Mouse (Mus musculus) gonadal fat pad, adult 2 months (tissue): ENCODE results near the gene Sipa1l3. TPM values are rescaled to one million over a fixed set of nuclear protein-coding genes. Genes with fewer than 3 reads are reported as not detected.

Source experiments
- DNase-seq: peaks from one replicate; pipeline ENCODE4 v3.0.0-alpha.2; 2012; ENCODE audit warnings: low read depth
- polyA plus RNA-seq: library from polyadenylated mRNA; depleted of rRNA; stranded (reverse); fragments of >200 nt; gene quantifications from 2 replicates; pipeline ENCODE4 v1.2.3, GENCODE M21; 2012

The Sipa1l3 gene
- polyA plus RNA-seq, 1 experiment: 37.4 TPM

GRCm38 (mm10) chr7:29381466-29382040 is 136.9 kb downstream of the Sipa1l3 start:
- no peak for DNase-seq

GRCm38 (mm10) chr7:29374054-29374453 is 144.4 kb downstream of the Sipa1l3 start:
- no peak for DNase-seq

DNA sequence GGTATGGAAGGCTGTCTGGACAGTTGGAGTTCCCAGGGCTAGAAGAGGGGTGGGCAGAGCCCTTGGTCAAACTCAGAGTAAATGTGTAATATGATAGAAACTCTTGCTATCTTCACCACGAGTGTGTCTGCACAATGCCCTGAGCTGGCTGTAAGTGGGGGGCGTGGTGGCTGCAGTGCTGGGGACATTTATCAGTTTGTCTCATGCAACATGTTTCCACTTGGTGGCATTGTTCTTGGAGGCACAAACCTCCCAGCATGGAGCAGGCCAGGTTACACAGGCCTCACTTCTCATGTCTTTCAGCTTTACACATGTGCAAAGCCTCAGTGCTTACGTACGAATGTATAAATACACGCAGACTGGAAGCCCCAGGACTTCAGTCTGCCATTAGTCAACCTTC is 146.3 kb downstream of the Sipa1l3 start:
- DNase-seq: no peak

- no peak for DNase-seq
Measured at GRCm38 (mm10) chr7:29370031-29370430, 148.4 kb downstream of the Sipa1l3 start.

- no peak for DNase-seq
Measured at GRCm38 (mm10) chr7:29368004-29368320, 150.5 kb downstream of the Sipa1l3 start.

DNA sequence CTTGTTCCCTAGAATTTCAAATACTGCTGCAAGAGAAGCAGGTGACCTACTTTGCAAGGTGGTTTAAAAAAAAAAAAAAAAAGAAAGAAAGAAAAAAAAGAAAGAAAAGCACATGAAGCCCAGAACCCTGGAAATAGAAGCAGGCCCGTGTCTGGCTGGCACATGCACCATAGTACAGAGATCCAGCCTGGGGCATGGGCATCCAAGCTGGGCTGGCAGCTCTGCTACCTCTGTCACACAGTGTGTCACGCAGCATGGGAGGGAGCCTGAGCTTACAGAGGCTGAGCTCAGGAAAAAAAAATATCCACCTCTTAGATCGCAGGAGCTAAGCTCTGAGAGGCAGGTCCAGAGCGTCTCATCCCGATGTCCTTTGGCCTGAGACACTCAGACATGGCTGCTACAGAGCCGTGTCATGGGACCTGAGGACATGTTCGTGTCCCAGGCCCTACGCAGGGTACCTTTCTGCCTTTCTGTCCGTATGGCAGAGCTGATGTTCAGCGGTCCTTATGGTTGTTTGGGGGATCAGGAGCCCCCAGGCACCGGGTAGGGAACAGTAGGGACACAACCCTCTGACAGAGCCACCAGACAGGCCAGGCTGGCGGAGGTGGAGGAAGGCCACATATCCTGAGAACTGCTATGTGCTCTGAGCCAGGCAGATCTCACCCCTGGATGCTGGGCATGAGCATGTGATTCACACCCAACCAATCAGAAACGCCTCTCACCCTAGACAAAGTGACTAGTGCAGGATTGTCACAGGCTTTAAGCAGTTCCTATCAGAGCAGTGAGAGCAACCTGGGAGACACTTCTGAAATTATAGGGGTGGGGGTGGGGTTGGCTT is 151.1 kb downstream of the Sipa1l3 start:
- DNase-seq: no peak

DNA sequence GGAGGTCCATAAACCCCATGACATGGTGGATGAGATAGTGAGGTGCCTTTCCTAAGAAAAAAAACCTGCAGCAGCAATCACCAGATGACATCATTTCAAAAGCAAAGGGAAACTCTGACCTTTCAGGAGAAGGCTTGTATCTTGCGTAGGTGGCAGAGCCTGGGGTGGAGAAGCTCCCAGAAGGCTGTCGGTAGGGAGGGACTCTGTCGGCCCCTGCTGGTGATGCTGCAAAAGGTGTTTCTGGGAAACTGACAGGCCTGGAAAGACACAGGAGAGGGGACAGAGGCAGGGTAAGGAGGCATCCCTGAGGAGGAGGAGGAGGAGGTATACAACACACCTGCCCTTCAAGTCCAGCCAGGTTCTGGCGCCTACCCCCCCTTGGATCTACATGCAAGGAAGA is 154.4 kb downstream of the Sipa1l3 start:
- no peak for DNase-seq

DNA sequence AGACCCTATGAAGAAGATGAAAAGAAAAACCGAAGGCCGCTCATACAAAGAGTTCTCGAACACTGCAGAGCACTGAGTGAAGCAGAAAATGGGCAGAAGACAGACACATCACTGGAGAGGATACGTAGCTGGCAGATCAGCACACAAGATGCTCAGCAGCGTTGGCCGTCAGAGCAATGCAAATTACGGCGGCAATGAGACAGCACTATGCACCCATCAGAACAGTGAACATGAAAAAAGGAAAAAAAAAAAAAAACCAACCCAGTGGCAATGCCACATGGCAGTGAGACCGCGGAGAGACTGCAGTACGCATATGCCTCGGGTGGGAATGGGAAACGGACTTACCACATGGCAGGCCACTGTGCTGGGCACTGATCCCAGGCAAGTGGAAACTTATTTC is 156.9 kb downstream of the Sipa1l3 start:
- no peak for DNase-seq

- no peak for DNase-seq
Measured at GRCm38 (mm10) chr7:29355406-29355805, 163.0 kb downstream of the Sipa1l3 start.

GRCm38 (mm10) chr7:29354161-29354560 is 164.3 kb downstream of the Sipa1l3 start:
- no peak for DNase-seq

- no peak for DNase-seq
Measured at GRCm38 (mm10) chr7:29352246-29352645, 166.2 kb downstream of the Sipa1l3 start.

GRCm38 (mm10) chr7:29350489-29350888 is 168.0 kb downstream of the Sipa1l3 start:
- no peak for DNase-seq

- DNase-seq: no peak
Measured at GRCm38 (mm10) chr7:29346212-29346611, 172.2 kb downstream of the Sipa1l3 start.

DNA sequence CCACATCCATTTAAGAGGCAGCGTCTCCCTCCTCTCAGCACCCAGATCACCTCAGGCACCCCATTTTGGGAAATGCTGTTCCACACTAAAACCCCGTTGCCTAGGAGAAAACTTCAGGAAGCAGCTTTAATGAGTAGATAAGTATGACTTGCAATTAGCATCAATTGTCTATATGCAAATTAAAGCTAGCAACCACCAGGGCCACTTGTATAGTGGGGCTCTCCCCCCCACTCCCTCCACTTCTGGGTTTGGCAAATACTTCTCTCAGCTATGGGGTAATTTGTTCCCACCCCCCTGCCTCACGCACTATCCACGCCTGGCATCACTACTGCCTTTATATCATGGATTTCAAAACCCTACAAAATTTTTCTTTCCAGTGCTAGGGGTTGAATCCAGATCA is 172.9 kb downstream of the Sipa1l3 start:
- no peak for DNase-seq

DNA sequence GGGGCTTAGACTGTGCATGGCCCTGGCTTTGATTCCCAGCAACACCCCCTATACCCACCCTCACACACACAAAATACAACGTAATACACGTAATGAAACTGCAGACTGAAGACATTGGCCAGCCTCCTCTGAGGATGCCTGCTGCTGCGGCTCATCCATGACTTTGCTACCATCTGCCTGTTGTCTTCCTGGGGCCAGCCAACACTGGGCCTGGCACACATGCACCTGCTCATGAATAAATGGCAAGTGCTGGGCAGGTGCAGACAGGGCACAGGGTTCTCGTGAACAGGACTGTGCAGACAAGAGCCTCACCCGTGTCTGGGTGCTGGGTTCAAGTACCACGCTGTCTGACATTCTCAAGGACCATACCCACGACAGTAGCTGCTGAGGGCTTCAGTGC is 174.7 kb downstream of the Sipa1l3 start:
- DNase-seq: no peak

- no peak for DNase-seq
Measured at GRCm38 (mm10) chr7:29342489-29343092, 175.8 kb downstream of the Sipa1l3 start.

DNA sequence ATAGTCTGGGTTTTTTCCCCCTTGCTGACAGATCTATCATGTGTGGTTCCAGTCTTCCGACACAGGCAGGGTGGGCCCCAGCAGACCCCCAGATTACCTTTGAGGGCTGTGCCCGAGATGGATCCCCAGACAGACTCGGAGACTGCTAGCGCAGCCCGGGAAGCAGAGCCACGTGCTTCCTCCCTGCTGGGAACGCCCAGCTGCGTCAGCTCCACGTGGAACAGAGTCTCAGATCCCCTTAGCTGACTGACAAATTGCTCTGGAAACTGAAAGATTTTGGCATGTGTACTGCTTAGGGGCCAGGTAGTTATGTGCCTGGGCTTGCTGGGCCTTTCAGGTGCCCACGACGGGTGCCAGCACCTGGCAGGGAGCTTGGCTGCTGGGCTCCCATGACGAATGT is 176.7 kb downstream of the Sipa1l3 start:
- DNase-seq: no peak

DNA sequence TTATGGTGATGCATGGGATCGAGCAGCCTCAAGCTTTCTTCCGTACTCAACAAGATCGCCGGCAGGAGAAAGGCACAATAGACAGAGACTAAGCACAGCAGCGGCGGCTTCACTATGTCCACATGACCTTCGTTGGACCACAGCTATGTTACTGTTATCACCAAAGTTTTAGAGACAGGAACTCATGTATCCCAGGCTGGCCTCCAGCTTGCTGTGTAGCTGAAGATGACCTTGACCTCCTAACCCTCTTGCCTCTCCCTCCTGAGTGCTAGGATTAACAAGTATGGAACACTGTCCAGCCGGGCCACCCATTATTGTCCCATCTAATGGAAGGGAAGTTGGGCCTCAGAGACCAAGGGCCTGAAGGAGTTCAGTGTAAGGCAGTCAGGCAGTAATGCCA is 177.6 kb downstream of the Sipa1l3 start:
- DNase-seq: no peak

DNA sequence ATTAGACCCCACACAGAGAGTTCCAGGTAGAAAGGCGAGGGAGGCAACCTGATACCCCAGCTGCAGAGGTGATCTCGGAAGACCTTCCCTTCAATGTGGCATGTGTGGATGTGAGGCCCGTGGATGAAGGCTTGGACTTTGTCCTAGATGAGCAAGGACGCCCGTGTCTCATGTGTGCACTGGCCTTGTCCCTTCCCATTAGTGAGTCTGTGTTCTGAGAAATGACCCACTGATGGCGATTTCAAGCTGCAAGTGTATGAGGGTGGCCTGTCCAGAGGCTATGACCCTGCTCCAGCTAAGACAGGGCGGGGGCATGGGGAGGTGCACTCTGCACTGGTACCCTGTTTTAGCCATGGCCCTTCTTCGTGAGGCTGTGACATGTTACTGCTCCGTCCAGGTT is 178.2 kb downstream of the Sipa1l3 start:
- no peak for DNase-seq

DNA sequence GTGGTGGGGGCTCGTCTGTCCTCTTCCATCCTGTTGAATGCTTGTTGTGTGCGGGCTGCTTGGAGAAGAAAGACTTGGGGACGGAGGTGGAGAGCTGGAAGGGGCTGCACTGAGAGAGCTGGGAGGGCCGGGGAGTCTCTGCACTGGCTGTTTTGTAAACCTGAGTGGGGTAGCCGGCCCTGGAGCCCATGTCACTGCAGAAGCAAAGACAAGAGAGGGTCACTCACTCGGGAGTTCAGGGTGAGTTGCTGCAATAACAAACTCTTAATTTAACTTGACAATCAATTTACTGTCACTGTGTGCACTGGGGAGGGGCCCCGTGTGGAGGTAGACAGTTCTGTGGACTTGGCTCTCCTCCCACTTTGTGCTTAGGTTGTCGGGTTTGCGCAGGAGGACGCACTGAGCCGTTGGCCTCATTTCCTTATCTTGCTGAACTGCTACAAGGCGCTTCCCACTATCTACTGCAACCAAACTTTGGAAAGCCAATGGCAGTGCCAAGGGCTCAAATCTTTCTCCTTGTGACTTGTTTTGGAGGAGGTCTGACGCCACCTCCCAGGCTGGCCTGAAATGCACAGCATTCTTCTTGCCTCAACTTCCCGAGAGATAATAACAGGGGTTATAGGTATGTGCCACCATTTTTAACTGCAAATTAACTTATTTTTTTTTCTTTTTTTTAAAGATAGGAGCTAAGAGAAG is 179.3 kb downstream of the Sipa1l3 start:
- no peak for DNase-seq

GRCm38 (mm10) chr7:29338351-29338919 is 180.0 kb downstream of the Sipa1l3 start:
- DNase-seq: no peak

DNA sequence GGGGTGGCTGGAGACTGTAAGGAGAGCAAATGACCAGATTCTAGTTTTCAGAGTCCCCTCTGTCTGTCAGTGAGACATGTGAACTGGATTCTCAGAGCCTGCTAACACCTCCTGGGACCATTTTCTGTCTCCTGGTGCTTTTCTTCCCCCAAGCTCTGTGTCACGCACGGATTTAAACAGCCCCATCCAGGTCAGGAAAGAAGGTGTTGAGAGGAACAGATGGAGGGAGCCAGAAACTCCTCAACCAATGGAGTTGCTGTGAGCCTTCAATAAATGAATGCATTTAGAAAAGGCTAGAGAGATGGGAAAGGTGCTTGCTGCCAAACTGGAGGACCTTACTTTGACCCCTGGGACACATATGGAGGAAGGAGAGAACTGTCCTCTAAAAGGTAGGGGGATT is 180.7 kb downstream of the Sipa1l3 start:
- DNase-seq: no peak
